Mouse (Mus musculus): ENCODE measurements around the gene Snd1.

- TF ChIP-seq MAFK (IDR thresholded peaks at IDR 0.05; ENCODE audit: insufficient read depth, low read depth, low read length), result no peak
- no peak for TF ChIP-seq CHD2 (IDR thresholded peaks at IDR 0.05; ENCODE audit: low read depth, low read length)
- TF ChIP-seq ZNF384 (IDR thresholded peaks at IDR 0.05; ENCODE audit: low read depth, low read length), result no peak
- TF ChIP-seq HCFC1 (IDR thresholded peaks at IDR 0.05; ENCODE audit: borderline replicate concordance, insufficient read depth, low read length), result no peak
- TF ChIP-seq ZC3H11A (IDR thresholded peaks at IDR 0.05; ENCODE audit: borderline replicate concordance, low read depth, low read length), result no peak
Measured at GRCm38 (mm10) chr6:28804751-28805150, 329.8 kb downstream of the Snd1 start.
